ENCODE assay signal across 11 mouse cellular contexts in genomic region chr11:75288517-75288916, GRCm38 (mm10).
"Had no signal": no experiment of that assay in that cellular context is flagged by ENCODE, and none has a peak within 500 bp of the region (broad histone marks: within the 10 kb centered on the region; RNA-seq: fewer than 3 reads in every experiment).

No protein-coding gene starts in this region.

- H3K4me3 ChIP-seq: left cerebral cortex, adult 2 months; liver, embryonic 13.5 days had no signal

- DNase-seq: kidney, postnatal 10 days; layer of hippocampus, postnatal 36 days; liver, embryonic 13.5 days; lung, adult 2 months; lung, postnatal 14 days; lung, postnatal 4 days; midbrain, embryonic 14.5 days; thymus, adult 18-20 months; thymus, postnatal 36 days had no signal

- H3K36me3 ChIP-seq: liver, embryonic 13.5 days had no signal

- H3K9me3 ChIP-seq: liver, embryonic 13.5 days had no signal

- H3K27ac ChIP-seq: liver, embryonic 13.5 days had no signal

- H3K4me1 ChIP-seq: liver, embryonic 13.5 days had no signal

- H3K9ac ChIP-seq: liver, embryonic 13.5 days had no signal

- H3K4me2 ChIP-seq: liver, embryonic 13.5 days; midbrain, embryonic 11.5 days had no signal
